Mouse (Mus musculus) liver, embryonic 11.5 days (tissue): Measurements from ENCODE around the gene Tspan11. TPM values are rescaled to one million over a fixed set of nuclear protein-coding genes. Genes with fewer than 3 reads are reported as not detected.

Experiments
- ATAC-seq: fragments of 200-750 bp; cut with Nextera tagmentation; replicated peaks from 2 replicates; pipeline ENCODE4 v1.8.0; 2017; ENCODE audit warnings: moderate number of reproducible peaks, mild to moderate bottlenecking, moderate TSS enrichment, moderate library complexity; ENCODE audit not compliant: low FRiP score
- DNase-seq: peaks from one replicate; pipeline ENCODE4 v3.0.0-alpha.2; 2017; ENCODE audit warnings: low spot score
- H3K27ac ChIP-seq: fragments of 300-500 bp; sonication (generic); 2 replicates; pipeline ENCODE4 v1.5.1; 2014; ENCODE audit warnings: mild to moderate bottlenecking, low read depth, low read length, control low read depth
- H3K27me3 ChIP-seq: fragments of 300-500 bp; sonication (generic); replicated peaks from 2 replicates; pipeline ENCODE4 v1.6.1; 2014; ENCODE audit warnings: low read length, mixed read lengths; ENCODE audit not compliant: control insufficient read depth, insufficient read depth
- H3K36me3 ChIP-seq: fragments of 300-500 bp; sonication (generic); 2 replicates; pipeline ENCODE4 v1.6.1; 2014; ENCODE audit warnings: mild to moderate bottlenecking, low read length, moderate library complexity, mixed read lengths; ENCODE audit not compliant: control insufficient read depth, insufficient read depth
- H3K4me1 ChIP-seq: fragments of 300-500 bp; sonication (generic); replicated peaks from 2 replicates; pipeline ENCODE4 v1.6.1; 2014; ENCODE audit warnings: low read length, mixed read lengths; ENCODE audit not compliant: control insufficient read depth, insufficient read depth
- H3K4me2 ChIP-seq: fragments of 300-500 bp; sonication (generic); 2 replicates; pipeline ENCODE4 v1.6.1; 2014; ENCODE audit warnings: mild to moderate bottlenecking, control low read depth, moderate library complexity
- H3K4me3 ChIP-seq: fragments of 300-500 bp; sonication (generic); 2 replicates; pipeline ENCODE4 v1.5.1; 2014; ENCODE audit warnings: low read depth, low read length, control low read depth
- H3K9ac ChIP-seq: fragments of 300-500 bp; sonication (generic); 2 replicates; pipeline ENCODE4 v1.6.1; 2014; ENCODE audit warnings: low read depth, low read length, control low read depth
- H3K9me3 ChIP-seq: fragments of 300-500 bp; sonication (generic); 2 replicates; pipeline ENCODE4 v1.6.1; 2016; ENCODE audit warnings: low read length, inconsistent platforms, mixed read lengths; ENCODE audit not compliant: control insufficient read depth
- WGBS: fragments of 180-500 bp; shearing (Covaris S2); extraction: QIAGEN DNeasy Blood & Tissue Kit; methylation state at CpG from one replicate; pipeline ENCODE4 v1.1.7; 2014; 5-methylcytosine and 5-hydroxymethylcytosine counted together
- polyA plus RNA-seq: library from polyadenylated mRNA; unstranded; fragments of >200 nt; fragmentation: Nextera tagmentation; extraction: Ambion mirVana; gene quantifications from 2 replicates; pipeline ENCODE4 v1.2.1, GENCODE M21; 2014

Tspan11 gene
- polyA plus RNA-seq, 1 experiment from 2014 or later = 1.7 TPM

DNA sequence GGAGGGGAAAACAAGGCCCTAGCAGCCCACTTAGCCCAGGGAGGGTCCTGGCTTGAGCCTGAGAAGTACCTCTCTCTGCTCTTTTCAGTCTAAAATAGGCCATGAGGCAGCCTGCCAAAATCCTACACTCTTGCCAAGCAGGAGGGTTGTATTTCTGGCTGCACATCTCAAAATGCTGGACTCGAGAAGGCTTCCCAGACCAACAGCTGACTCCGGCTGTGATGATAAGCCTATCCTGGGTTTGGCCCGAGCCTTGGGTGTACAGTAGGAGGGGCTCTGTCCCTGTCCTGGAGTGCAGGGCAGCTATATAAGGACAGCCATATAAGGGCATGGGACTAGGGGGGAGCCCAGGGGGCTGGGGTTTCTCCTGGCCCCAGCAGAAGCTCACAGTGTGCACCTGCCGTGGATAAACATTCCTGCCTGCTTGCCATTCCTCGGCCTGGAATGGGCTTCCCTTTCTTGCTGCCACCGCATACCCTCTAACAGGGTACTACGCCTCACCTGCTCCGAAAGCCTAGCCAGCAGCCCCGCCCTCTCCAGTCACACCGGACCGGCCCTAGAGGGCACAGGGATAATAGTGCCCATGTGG is 102.3 kb downstream of the Tspan11 start:
- Histone ChIP-seq H3K4me3 (no peak overlapping the region), H3K9me3 (no peaks in the 10 kb centered on the region), H3K4me2 (no peak overlapping the region), H3K4me1 (peaks cover 6% of the 10 kb centered on the region; the same call in 1 of the 2 replicates), H3K27ac (no peak overlapping the region), H3K36me3 (no peaks in the 10 kb centered on the region), H3K27me3 (no peaks in the 10 kb centered on the region), H3K9ac (no peak overlapping the region)
- 73% methylated on average over 11 of the region's 11 CpGs for whole genome bisulfite sequencing
- DNase-seq (no peak), ATAC-seq (no peak)

DNA sequence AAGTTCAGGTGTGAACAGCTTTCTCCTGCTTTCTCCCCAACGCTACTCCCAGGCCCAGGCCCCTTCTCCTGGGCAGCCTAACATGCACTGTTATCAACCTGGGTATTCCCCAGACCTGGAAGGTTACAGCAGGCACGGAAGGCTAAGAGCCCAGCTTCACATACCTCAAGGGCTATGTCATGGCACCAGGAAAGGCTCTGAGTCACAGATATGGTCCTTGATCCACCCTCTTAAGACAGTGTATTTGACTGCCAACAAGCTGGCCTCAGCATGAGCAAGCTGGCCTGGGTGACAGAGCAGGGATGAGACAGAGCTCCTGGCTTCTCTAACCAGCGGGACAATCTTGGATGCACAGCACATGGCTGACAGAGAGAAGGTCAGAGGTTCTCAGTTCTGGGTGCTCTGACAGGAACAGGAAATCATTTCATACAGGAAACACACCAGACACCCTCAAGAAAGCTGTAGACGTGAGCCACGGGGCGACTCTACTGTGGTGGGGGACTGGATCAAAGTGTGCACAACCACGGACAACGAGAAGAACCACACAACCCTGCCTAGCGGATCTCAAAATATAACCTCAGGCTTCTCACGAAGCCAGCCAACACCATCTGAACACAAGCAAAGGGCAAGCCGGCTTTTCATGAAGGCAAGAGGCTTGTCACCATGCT is 104.3 kb downstream of the Tspan11 start:
- no peak for ATAC-seq
- Histone ChIP-seq H3K9me3 (no peaks in the 10 kb centered on the region), H3K4me2 (no peak overlapping the region), H3K4me3 (no peak overlapping the region), H3K9ac (no peak overlapping the region), H3K4me1 (peaks cover 6% of the 10 kb centered on the region; the same call in 1 of the 2 replicates), H3K27me3 (no peaks in the 10 kb centered on the region), H3K36me3 (no peaks in the 10 kb centered on the region), H3K27ac (no peak overlapping the region)
- WGBS = 67% methylated on average over 11 of the region's 11 CpGs
- DNase-seq = no peak

DNA sequence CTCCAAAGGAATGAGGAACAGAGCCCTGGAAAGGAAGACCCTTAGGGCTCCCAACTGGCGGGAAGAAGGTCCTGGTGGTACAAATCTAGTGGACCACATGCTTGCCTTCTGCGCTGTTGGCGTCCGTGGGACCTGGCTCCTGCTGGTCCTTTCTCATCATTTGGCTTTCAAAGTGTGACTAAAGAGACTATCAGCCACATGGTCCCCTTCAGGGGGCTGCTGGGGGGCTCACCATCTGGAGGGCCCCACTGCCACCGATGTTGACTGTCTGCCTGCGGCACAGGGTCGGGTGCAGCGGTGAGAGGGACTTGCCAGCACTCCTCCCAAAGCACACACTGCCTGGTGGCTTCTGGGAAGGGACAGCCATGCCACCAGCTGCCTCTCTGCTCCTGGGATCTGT is 105.6 kb downstream of the Tspan11 start:
- Histone ChIP-seq H3K4me1 (peaks cover 6% of the 10 kb centered on the region; the same call in 1 of the 2 replicates), H3K36me3 (no peaks in the 10 kb centered on the region), H3K27me3 (no peaks in the 10 kb centered on the region), H3K9me3 (no peaks in the 10 kb centered on the region), H3K4me2 (no peak overlapping the region), H3K9ac (no peak overlapping the region), H3K27ac (no peak overlapping the region), H3K4me3 (no peak overlapping the region)
- no peak for DNase-seq
- 87% methylated on average over 8 of the region's 8 CpGs for WGBS
- ATAC-seq = no peak

GRCm38 (mm10) chr6:127996928-127997327 is 109.5 kb downstream of the Tspan11 start:
- Histone ChIP-seq H3K9ac (no peak overlapping the region), H3K27me3 (no peaks in the 10 kb centered on the region), H3K4me1 (0 out of 2 replicates have a peak, but pooled peaks cover 6% of the 10 kb centered on the region), H3K27ac (no peak overlapping the region), H3K4me3 (no peak overlapping the region), H3K9me3 (no peaks in the 10 kb centered on the region), H3K36me3 (no peaks in the 10 kb centered on the region), H3K4me2 (no peak overlapping the region)
- 71% methylated on average over 4 of the region's 5 CpGs for WGBS
- DNase-seq = no peak
- no peak for ATAC-seq

- Histone ChIP-seq H3K9ac (no peak overlapping the region), H3K4me2 (no peak overlapping the region), H3K27me3 (no peaks in the 10 kb centered on the region), H3K4me1 (no peaks in the 10 kb centered on the region), H3K36me3 (no peaks in the 10 kb centered on the region), H3K27ac (no peak overlapping the region), H3K9me3 (no peaks in the 10 kb centered on the region), H3K4me3 (no peak overlapping the region)
- ATAC-seq (no peak), DNase-seq (no peak)
- 73% methylated on average over 2 of the region's 2 CpGs for WGBS
Measured at GRCm38 (mm10) chr6:127999118-127999517, 111.7 kb downstream of the Tspan11 start.

DNA sequence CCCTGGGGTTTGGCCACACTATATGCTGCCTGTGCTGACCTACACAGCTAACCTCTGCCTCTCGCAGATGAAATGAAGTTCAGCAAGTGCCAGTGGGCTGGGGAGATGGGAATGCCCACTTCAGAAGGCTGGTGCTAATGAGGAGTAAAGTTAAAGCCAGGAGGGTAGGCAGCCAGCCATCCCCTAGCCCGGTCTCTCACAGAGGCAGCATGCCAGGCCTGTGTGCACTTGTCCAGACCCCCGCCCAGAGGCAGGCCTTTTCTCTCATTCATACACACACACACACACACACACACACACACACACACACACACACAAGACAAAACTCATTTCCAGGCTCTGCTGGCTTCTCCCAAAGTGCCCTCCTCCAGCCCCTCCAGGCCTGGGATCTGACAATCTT is 113.4 kb downstream of the Tspan11 start:
- Histone ChIP-seq H3K4me3 (no peak overlapping the region), H3K4me1 (no peaks in the 10 kb centered on the region), H3K9me3 (no peaks in the 10 kb centered on the region), H3K4me2 (no peak overlapping the region), H3K36me3 (no peaks in the 10 kb centered on the region), H3K27me3 (no peaks in the 10 kb centered on the region), H3K9ac (no peak overlapping the region), H3K27ac (no peak overlapping the region)
- WGBS = 82% methylated on average over 3 of the region's 3 CpGs
- no peak for ATAC-seq
- DNase-seq = no peak

- Histone ChIP-seq H3K4me3 (no peak overlapping the region), H3K4me2 (no peak overlapping the region), H3K9me3 (no peaks in the 10 kb centered on the region), H3K4me1 (0 out of 2 replicates have a peak, but pooled peaks cover 3% of the 10 kb centered on the region), H3K36me3 (no peaks in the 10 kb centered on the region), H3K27ac (no peak overlapping the region), H3K9ac (no peak overlapping the region), H3K27me3 (no peaks in the 10 kb centered on the region)
- WGBS = 76% methylated on average over 1 of the region's 1 CpGs
- no peak for ATAC-seq
- DNase-seq = no peak
Measured at GRCm38 (mm10) chr6:128001587-128001986, 114.2 kb downstream of the Tspan11 start.

DNA sequence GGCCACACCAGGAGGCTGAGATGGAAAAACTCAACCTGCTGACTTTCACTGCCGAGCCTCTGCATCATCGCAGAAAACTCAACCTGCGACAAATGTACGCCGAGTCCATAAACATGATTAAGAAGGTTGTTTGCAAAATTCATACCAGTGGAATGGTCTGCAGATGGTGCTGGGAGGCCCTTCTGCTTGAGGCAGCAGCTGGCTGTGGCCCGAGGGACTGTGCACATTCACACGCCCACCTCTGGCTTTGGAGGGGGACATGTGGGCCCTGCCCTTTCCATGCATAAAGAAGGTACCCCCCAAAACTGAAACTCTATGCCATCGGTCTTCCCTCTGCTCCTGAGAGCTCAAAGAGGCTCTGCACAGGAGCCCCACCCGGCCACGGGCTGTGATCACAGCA is 114.7 kb downstream of the Tspan11 start:
- Histone ChIP-seq H3K9ac (no peak overlapping the region), H3K27ac (no peak overlapping the region)
- WGBS = 82% methylated on average over 10 of the region's 10 CpGs

GRCm38 (mm10) chr6:128002667-128003066 is 115.3 kb downstream of the Tspan11 start:
- ATAC-seq (no peak), DNase-seq (no peak)
- Histone ChIP-seq H3K36me3 (no peaks in the 10 kb centered on the region), H3K4me1 (0 out of 2 replicates have a peak, but pooled peaks cover 3% of the 10 kb centered on the region), H3K27me3 (no peaks in the 10 kb centered on the region), H3K27ac (no peak overlapping the region), H3K9me3 (no peaks in the 10 kb centered on the region), H3K4me3 (no peak overlapping the region), H3K4me2 (no peak overlapping the region), H3K9ac (no peak overlapping the region)
- 74% methylated on average over 4 of the region's 4 CpGs for WGBS

More for the DNA sequence above, 114.7 kb downstream of the Tspan11 start:
- ATAC-seq = no peak
- Histone ChIP-seq H3K9me3 (no peaks in the 10 kb centered on the region), H3K36me3 (no peaks in the 10 kb centered on the region), H3K4me3 (no peak overlapping the region), H3K27me3 (no peaks in the 10 kb centered on the region), H3K4me1 (0 out of 2 replicates have a peak, but pooled peaks cover 3% of the 10 kb centered on the region), H3K4me2 (no peak overlapping the region)
- no peak for DNase-seq
